Mouse (Mus musculus): ENCODE results near the gene Ism1.

GRCm38 (mm10) chr2:139725328-139725727 is 47.4 kb downstream of the Ism1 start:
- TF ChIP-seq EP300 (IDR thresholded peaks at IDR 0.05), result no peak
- TF ChIP-seq CTCF (IDR thresholded peaks at IDR 0.05), result peak; percentile 20; the same call in 1 of the 2 replicates

Data from lung, postnatal 0 days (tissue).